In genomic region chr9:29209243-29209642, GRCm38 (mm10) we compare ENCODE assay signal across 24 mouse cellular contexts.
DNase-seq lines count a peak whose midpoint lies in the region; ATAC-seq lines count a peak whose summit lies in the region.
"Had no signal": no experiment of that assay in that cellular context is flagged by ENCODE, and none has a peak within 500 bp of the region (broad histone marks: within the 10 kb centered on the region; RNA-seq: fewer than 3 reads in every experiment).

No protein-coding gene starts in this region.

- DNase-seq in cerebellum, adult 11-12 months = peak; percentile 56
- no peak for DNase-seq in cerebellum, postnatal 4 days (ENCODE audit: low spot score in 2 of 2)
- peak; percentile 62 for DNase-seq in cerebellum, adult 9-11 months
- DNase-seq in cerebellum, postnatal 36 days = no peak
- no peak for DNase-seq in neural tube, embryonic 10.5 days (ENCODE audit: extremely low spot score, low spot score)
- no peak for DNase-seq in heart, adult 9 months (ENCODE audit: low spot score in 2 of 2)
- DNase-seq: adrenal gland, adult 8-10 months; adrenal gland, postnatal 36 days; B cell, adult 2 months; embryo, embryonic 11 days; gastrocnemius, adult 2 months; gastrocnemius, postnatal 25 days; heart, postnatal 10 days; heart, postnatal 4 days; kidney, adult 18-20 months had no signal

- H3K9ac ChIP-seq in neural tube, embryonic 13.5 days = no peak overlapping the region
- H3K9ac ChIP-seq: embryonic facial prominence, embryonic 15.5 days; intestine, embryonic 15.5 days had no signal

- no peaks in the 10 kb centered on the region for H3K36me3 ChIP-seq in neural tube, embryonic 13.5 days
- H3K36me3 ChIP-seq: embryonic facial prominence, embryonic 15.5 days; forebrain, embryonic 10.5 days; G1E; heart, embryonic 10.5 days; intestine, embryonic 15.5 days had no signal

- peaks cover 24% of the 10 kb centered on the region for H3K4me1 ChIP-seq in neural tube, embryonic 13.5 days (replicated peaks)
- H3K4me1 ChIP-seq: embryonic facial prominence, embryonic 15.5 days; intestine, embryonic 15.5 days had no signal

- no peak overlapping the region for H3K4me2 ChIP-seq in neural tube, embryonic 13.5 days
- H3K4me2 ChIP-seq: embryonic facial prominence, embryonic 15.5 days; intestine, embryonic 15.5 days had no signal

- 75% methylated on average over 2 of the region's 2 CpGs for WGBS in neural tube, embryonic 13.5 days

- H3K9me3 ChIP-seq in neural tube, embryonic 13.5 days = no peaks in the 10 kb centered on the region
- H3K9me3 ChIP-seq: embryonic facial prominence, embryonic 15.5 days; forebrain, embryonic 10.5 days; heart, embryonic 10.5 days; intestine, embryonic 15.5 days had no signal

- no peak overlapping the region for H3K4me3 ChIP-seq in neural tube, embryonic 13.5 days
- H3K4me3 ChIP-seq: embryonic facial prominence, embryonic 15.5 days; erythroblast, embryonic 14.5 days; forebrain, embryonic 10.5 days; gastrocnemius, adult 2 months; heart, embryonic 10.5 days; intestine, embryonic 15.5 days had no signal

- ATAC-seq in neural tube, embryonic 13.5 days (ENCODE audit: low read depth) = no peak
- ATAC-seq: CD4-positive, CD25-positive, alpha-beta regulatory T cell, adult 4 months; forebrain, embryonic 14.5 days; intestine, embryonic 15.5 days had no signal

- peak overlapping the region; percentile 49; the same call in 1 of the 2 replicates for H3K27ac ChIP-seq in neural tube, embryonic 13.5 days (replicated peaks)
- H3K27ac ChIP-seq: embryonic facial prominence, embryonic 15.5 days; forebrain, embryonic 10.5 days; gastrocnemius, adult 2 months; heart, embryonic 10.5 days; intestine, embryonic 15.5 days had no signal

- H3K27me3 ChIP-seq in neural tube, embryonic 13.5 days = no peaks in the 10 kb centered on the region
- H3K27me3 ChIP-seq: embryonic facial prominence, embryonic 15.5 days; intestine, embryonic 15.5 days had no signal

Comparison
In these comparisons a context has a peak if more than half of its experiments do, and no peak if none do; other contexts are left out.
1. DNase-seq: peak in cerebellum, adult 11-12 months (single experiment) and cerebellum, adult 9-11 months (single experiment); none in cerebellum, postnatal 4 days (0 of 2), cerebellum, postnatal 36 days (0 of 2), neural tube, embryonic 10.5 days (single experiment) and heart, adult 9 months (0 of 2).